Mouse (Mus musculus) cerebellum, adult 11-12 months (tissue): ENCODE data around the gene Prkag1.
"Not testable (repeated sequence)": the region's sequence is repeated elsewhere in the genome, so short reads cannot be mapped to it uniquely, and the experiment has no call there.

ENCODE experiments used
- DNase-seq: peaks from one replicate; pipeline ENCODE4 v3.0.0; 2022

Prkag1 gene

DNA sequence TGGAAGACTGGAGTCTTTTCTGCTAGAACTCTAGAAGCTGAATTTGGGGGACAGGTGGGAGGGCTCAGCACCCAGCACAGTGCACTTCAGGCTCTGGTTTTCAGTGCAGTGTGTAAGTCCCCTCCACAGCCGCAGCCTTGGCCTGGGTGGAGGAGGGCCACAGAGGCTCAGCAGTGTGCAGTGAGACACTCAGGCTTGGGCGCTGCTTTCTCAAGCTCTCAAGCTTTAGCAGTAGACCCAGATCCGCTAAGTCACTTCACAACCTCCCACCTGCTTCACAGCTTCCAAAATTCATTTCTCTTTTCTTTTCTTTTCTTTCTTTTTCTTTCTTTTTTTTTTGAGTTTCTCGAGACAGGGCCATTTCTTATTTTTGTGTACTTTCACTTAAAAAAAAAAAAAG lies 10.4 kb downstream of the Prkag1 start:
- no peak for DNase-seq

DNA sequence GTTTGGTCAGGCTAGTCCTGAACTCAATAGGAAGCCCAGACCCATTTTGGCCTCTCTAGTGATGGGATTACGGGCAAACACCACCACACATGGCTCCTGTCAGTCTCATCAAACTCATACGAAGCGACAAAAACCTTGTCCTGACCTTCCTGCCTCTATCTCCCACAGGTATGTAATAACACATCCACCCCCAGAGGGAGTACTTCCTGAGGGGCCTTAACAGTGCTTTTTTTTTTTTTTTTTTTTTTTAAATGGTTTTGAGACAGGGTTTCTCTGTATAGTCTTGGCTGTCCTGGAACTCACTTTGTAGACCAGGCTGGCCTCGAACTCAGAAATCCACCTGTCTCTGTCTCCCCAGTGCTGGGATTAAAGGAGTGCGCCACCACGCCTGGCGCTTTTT lies 13.2 kb downstream of the Prkag1 start:
- no peak for DNase-seq

DNA sequence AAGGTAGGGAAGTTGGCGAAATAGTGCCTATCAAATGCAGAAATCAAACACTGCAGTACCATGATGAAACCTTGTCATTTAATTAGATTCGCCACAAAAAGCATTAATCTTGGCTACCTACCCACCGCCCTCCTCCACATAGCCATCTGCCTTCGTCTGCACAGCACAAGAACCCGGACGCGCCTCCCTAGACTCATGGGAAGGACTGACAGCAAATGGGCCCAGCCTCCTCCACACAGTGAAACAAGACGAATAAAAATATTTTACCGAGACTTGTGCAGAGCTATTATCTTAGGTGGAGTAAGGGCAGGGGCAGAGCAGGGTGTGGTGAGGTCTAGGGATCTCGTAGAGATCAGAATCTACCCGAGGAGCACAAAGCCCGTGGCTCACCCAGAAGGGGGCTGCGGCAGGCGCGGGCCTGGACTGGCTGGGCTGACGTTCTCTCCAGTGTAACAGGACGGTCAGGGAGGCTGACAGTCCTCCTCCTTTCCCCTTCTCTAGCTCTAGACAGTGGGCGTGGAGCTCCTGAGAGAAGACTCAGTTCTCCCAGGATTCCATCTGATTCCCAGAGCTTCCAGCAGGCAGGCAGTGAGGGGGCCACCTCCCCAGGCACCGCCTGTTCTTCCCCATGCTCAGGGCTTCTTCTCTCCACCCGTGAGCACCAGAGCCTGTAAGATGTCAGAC lies 18.4 kb downstream of the Prkag1 start:
- no peak for DNase-seq

DNA sequence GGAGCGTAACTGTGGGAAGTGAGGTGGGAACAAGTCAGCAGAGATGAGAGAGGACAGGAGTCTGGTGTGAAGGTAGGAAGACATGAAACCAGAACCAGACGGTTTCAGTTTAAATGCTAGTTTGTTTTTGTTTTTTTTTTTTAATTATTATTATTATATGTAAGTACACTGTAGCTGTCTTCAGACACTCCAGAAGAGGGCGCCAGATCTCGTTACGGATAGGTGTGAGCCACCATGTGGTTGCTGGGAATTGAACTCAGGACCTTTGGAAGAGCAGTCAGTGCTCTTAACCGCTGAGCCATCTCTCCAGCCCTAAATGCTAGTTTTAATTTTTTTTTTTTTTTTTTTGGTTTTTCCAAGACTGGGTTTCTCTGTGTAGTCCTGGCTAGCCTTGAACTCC lies 21.1 kb downstream of the Prkag1 start:
- not testable (repeated sequence) for DNase-seq

DNA sequence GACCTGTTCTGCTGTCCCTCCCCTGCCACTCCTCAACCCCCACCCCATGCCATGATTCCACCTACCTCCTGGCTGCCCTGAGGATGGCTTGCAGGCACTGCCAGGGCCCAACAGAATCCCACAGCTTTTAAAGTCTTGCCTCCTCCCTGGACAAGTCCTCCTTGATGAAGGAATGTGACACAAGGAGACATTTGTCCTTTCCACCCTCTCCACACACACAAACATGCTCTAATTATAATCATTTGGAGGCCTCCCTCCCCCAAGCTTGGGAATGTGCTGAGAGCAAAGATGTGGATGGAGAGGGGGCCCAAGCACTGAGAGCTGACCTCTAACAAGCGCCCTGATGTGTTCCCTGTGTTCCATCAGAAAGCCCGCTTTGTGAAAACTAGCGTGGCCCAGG lies 21.9 kb downstream of the Prkag1 start, which contains the start of gene Ddn:
Gene Ddn, minus strand, starts transcription at position 101 of the 400 bp plus-strand sequence.
- DNase-seq, result no peak

DNA sequence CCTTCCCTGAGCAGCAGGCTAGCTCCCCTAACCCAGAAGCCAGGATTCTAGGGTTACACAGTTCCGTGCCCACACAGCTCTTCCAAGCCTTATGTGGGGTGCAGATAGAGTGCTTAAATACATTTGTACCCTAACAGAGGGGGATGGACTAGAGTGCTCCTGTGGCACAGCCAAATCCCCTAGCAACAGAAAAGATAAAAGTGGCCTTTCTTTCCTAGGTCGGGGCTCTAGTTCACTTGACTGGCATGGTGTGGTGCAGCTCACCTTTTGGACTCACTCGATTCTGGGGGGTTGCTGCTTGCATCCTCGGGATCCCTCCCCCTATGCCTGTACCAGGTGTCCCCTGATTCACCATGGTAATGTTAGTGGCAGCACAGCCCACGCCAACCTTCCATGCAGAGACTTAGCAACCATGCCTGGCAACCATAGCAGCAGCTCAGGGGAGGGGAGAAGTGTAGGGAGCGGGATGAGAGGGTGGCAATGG lies 22.6 kb downstream of the Prkag1 start:
- no peak for DNase-seq

DNA sequence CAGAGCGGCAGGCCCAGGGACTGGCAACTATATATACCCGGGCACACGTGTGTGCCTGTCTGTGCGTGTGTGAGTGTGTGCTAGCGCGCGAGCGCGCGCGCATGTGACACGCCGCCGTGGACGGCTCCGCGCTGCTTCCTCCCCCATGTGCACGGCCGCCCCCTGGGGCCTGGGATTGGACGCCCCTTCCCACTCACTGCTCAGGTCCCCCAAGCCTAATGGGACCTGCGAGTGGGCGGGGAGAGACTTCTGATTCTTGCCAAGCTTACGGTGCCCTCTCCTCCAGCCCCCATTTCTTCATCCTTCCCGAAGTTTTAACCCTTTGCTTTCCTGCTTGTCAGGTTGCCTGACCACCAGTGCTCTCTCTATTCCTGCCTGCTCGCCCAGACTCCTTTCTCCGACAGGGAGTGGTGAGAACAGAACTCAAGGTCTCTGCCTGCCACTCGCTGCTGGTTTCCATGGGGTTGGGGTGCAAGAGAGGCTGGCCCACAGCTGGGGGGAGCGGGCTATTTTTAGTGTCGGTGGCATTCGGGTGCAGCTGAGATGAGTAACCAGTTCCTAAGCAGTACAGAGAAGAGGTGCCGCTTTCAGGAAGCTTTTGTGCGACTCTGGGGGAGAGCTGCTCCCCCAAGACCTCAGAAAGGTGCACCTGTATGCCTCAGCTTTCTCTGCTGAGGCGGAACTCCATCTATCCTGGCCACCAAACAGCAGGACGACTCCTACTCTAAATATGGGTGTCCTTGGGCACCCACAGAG lies 23.2 kb downstream of the Prkag1 start:
- peak; percentile 28 for DNase-seq

DNA sequence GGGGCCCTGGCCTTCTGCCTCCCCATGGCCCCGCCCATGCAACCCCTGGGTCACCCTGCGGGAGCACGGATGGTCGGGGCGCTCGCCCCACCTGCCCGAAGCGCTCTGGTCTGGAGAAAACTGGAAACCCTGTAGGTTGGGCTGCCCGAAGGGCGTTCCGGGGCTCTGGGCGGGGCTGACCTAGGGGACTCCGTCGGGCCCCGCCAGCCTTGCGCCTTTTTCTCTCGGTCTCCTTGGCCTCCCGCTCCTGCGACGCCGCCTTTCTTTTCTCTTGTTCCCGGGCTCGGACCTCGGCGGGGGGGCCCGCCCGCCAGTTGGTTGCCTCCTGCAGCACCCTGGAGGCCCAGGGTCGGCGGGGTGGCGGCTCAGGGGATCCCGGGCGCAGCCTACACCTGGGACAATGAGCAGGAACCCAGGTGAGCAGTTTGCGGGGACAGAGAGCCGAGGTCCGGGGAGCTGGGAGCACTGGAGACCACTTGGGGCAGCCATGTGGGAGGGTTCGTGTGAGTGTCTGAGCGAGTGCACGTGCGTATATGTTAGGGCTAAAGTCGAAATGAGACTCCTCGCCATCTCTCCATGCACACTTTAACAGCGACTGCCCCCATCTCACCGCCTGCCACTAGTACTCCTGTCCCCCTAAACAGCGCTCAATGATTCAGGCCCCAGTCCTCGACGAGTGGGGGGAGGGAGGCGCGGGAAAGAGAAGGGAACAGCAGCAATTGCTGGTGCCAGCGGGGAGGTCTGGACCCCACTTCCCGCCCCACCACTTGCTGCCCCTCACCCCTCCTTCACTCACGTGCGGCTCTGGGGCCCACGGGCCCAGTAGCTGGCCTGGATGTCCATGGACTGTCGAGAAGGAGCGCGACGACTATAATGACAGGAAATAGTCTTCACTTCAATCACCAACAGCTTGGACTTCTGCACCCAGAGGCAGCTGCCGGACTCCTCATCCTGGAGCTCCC lies 24.2 kb downstream of the Prkag1 start:
- no peak for DNase-seq

DNA sequence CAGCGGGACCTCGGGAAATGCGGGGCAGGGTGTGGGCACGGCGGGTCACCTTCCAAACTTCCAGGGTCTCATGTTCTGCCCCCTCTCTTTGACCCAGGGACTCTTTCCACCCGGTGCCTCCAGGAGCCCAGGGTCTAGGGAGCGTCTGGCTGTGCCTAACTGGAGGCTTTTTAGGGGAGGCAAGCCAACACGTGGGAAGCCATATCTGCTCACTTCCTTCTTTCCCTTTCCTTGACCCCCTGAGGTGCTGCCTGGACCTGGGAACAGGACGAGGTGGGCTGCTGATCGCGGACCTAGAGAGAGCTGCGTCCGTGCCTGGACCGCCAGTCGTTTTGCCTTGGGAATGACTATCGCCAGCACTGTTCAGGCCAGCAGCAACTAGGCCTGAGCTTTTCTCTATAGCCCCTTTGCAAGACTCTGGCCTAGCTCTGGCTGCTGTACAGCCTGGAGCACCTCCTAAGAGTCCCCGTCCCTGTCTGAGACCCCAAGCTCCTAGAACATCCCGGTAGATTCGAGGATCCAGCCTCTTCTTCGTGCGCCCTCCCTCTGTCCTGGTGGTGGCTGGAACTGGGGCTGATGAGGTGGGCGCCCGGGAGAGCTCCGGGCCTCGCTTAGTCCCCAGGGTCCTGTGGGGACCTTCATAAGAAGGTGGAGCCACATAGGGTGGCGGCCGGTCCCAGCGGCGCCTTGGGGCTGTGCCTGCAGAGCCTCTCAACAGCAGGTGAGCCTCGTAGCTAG lies 25.1 kb downstream of the Prkag1 start:
- DNase-seq, result no peak

DNA sequence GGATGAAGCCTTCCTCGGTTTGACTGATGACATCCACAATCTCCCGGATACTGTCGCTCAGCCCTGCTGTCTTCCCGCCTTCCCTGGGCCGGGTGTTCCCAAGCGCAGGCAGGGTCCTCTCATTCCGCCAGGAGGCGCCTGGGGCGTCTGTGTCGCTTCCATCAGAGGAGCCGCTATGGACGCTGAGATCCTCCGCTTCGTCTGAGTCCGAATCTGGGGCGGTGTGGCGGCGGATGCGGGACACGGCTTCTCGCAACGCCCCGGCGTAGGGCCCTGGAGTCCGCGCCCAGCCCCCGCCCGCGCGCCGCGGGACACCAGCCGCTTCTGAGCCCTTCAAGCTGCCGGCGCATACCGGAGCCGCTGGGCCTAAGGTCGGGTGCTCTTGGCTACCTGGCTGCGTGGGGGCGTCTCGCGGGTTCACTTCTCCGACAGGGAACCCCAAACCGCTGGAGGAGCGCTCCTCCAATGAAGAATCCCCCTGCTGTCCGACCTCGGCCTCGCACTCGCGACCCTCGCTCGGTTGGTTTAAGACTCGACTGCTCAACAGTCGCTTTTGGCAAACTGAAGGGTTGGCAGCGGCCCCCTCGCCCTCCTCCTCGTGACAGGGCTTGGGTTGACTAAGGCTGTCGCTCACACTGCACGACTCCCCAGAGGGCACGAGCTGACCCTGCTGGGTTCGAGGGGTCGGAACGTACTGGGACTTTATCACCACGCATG lies 25.8 kb downstream of the Prkag1 start:
- peak; percentile 46 for DNase-seq

DNA sequence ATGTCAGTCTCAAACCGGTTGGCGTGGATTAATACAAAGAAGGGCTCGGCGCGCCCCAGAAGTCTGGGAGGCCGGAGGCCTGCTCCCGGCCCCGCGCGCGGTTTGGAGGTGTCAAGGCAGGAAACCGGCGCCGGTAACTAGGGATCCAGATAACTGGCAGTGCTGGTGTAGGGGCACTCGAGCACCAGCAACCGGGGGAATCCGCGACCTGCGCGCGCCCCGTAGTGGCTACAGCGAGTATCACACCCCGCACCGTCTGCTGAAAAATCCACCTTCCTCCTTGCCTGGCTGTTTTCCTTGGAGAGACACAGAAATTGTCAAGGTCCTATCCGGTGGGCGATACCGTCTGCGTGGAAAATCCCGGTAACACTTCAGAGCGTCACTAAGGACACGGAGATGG lies 27.3 kb downstream of the Prkag1 start:
- peak; percentile 76 for DNase-seq

DNA sequence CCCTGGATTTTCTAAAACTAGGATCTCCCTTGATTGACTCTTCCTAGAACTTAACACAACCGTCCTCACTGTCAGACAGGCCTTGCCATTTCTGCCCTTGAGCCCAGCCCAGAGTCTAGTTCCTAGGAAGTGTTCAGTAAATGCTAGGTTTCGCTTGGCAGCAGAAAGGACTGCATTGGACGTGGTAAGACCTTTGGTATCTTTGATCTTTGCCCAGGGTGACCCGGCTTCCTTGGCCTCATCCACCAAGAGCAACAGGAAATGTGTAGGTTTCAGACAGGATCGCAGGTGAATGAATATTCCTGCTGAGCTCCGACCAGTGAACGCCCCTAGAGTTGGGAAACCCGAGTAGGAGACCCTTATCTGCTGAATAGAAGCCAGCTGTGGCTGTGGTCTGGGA lies 28.4 kb downstream of the Prkag1 start:
- DNase-seq, result no peak

DNA sequence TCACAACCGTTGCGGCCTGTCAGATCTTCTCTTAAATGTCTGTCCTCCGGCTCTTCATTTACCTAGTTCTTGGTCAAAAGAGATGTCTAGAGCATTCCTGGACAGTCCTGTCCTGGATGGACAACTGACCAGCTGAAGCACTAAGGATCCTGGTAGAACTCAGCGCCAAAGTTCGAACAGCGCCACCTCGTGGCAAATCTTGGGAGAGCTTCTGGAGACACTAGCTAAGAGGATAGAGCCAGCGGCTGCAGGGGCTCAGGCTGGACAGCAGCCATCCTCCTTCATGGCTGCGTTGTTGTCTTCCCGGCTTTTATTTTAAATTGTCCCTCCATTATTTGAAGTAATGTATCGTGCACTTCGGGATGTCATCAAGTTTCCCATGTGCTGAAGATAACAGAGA lies 31.9 kb downstream of the Prkag1 start:
- DNase-seq, result peak; percentile 56

DNA sequence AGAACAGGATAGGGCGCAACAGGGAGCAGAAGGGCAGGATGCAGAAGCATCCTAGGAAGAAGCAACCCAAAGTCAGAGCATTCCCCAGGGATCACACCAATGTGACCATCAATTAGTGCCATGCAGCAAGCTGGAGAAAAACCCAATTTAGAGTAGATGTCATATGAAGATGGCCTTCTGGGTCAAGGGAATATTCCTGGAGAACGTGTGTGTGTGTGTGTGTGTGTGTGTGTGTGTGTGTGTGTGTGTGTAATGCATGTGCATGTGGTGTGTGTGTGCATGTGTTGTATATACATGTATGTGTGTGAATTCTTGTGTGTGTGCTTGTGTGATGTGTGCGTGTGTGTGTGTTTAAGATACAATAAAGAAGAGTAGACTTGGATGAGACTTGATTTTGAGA lies 32.4 kb downstream of the Prkag1 start:
- no peak for DNase-seq

DNA sequence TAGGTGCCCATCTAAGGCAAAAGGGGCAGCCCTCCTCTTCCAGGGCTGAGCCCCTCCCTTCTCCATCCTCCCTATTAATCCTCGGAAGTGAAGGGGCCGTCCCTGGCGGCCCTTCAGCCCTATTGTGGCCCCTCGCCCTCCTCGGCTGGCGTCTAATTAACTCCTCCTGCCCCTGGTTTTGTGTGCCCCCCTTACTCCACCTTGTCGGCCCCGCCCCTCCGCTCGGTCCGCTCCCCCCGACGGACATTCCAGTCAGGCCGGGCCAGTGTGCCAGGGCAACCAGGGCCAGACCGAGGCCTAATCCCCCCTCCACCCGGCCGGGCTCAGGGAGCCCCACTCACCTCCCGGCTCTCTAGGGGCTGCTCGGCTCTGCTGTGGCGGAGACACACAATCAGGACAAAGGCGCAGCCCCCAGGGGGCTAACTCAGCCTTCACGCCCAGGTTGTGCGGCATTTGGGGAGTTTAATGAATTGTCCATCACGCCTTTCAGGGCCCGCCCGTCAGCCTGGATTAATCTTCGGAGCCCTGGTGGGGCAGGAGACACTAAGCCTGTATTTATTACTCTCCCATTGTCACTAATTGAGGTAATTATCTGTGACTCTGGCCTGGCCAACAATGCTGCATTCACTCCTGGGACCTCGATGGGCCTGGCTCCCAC lies 33.4 kb downstream of the Prkag1 start:
- no peak for DNase-seq

DNA sequence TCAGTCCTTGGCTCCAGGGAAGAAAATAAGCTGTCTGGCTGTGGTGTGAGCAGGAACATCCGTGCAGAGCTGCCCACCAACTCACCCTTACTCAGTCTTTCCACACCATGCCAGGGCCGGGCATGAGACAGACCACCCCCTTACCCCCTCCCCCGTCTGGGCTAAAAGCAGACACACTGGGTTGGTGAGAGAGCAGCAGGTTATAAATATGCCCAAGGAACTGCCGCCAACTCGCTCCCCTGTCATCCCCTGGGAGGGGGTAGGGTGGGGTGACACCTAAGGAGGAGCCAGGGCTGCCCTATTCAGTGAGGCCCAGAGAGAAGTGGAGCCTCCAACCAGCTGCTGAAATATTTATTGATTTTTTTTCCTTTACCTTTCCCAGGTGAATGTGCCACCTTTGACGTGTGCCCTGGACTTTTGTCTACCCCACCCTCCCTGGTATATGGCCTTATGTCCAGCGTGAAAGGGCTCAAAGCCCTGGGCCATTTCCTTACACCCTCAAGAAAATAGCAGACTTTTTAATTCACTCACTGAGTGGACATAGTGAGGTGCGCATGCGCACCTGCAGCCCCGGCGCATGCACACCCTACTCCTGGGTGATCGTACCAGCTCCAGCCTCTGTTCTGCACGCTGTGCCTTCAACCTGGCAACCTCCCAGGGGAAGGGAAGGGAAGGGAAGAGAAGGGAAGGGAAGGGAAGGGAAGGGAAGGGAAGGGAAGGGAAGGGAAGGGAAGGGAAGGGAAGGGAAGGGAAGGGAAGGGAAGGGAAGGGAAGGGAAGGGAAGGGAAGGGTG lies 34.3 kb downstream of the Prkag1 start:
- no peak for DNase-seq

DNA sequence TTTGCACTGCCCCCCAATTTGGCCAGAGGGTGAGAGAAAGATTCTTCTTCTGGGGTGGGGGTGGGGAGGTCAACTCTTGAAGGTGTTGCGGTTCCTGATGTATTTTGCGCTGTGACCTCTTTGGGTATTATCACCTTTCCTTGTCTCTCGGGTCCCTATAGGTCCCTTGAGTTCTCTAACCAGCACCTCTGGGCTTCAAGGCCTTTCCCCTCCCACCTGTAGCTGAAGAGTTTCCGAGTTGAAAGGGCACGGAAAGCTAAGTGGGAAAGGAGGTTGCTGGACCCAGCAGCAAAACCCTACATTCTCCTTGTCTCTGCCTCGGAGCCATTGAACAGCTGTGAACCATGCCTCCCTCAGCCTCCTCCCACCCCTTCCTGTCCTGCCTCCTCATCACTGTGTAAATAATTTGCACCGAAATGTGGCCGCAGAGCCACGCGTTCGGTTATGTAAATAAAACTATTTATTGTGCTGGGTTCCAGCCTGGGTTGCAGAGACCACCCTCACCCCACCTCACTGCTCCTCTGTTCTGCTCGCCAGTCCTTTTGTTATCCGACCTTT lies 38.1 kb downstream of the Prkag1 start:
- no peak for DNase-seq

DNA sequence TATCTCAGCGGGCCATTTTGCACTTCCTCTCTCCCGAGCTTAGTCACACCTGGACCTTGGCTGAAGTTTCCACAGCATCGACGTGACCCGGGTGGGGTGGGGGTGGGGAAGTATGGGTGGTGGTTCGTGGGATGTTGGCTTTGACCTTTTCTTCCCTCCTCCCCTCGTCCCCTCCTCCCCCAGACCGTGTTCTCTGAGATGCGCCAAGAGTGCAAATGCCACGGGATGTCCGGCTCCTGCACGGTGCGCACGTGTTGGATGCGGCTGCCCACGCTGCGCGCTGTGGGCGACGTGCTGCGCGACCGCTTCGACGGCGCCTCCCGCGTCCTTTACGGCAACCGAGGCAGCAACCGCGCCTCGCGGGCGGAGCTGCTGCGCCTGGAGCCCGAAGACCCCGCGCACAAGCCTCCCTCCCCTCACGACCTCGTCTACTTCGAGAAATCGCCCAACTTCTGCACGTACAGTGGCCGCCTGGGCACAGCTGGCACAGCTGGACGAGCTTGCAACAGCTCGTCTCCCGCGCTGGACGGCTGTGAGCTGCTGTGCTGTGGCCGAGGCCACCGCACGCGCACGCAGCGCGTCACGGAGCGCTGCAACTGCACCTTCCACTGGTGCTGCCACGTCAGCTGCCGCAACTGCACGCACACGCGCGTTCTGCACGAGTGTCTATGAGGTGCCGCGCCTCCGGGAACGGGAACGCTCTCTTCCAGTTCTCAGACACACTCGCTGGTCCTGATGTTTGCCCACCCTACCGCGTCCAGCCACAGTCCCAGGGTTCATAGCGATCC lies 38.9 kb downstream of the Prkag1 start:
- DNase-seq, result no peak

DNA sequence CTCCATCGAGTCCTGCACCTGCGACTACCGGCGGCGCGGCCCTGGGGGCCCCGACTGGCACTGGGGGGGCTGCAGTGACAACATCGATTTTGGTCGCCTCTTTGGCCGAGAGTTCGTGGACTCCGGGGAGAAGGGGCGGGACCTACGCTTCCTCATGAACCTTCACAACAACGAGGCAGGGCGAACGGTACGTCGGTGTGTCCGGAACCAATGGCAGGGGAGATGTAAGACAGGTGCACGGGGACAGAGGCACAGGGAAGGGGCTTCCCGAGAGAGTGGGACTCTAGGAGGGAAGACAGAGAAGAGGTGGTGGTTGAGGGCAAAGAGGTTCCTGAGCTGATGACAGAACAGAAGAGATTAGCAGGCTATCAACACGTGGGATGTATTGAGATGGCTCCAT lies 39.5 kb downstream of the Prkag1 start:
- no peak for DNase-seq
